Mouse (Mus musculus): Measurements from ENCODE around the gene Krtap7-1. TPM values are rescaled to one million over a fixed set of nuclear protein-coding genes. Genes with fewer than 3 reads are reported as not detected.
A peak's percentile ranks its signal among the peaks of the same experiment; 100 is the strongest.

Gene Krtap7-1
- polyA plus RNA-seq, 1 experiment from 2014 or later: not detected

DNA sequence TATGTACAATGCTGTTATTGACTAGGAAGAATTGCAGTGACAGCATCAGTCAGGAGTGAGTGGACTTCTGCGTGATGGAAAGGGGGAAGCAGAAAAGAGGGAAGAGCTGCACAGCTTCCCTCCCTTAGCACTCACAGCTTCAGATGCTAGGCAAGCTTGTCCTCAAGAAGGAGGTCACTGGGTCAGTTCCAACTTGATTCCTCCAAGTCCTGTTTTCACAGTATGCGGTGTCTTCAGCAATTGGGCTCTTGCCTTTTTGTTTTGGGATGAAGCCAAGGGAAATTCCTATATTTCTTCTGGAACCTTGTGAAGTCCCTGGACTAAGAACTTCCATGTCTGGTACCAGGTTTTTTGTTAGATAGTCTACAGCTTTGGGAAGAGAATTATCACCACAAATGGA lies 4.6 kb downstream of the Krtap7-1 start:
- ATAC-seq (ENCODE audit: insufficient number of reproducible peaks, low FRiP score): no peak
- Histone ChIP-seq H3K36me3 (no peaks in the 10 kb centered on the region), H3K4me2 (no peak overlapping the region), H3K4me3 (no peak overlapping the region), H3K27me3 (replicated peaks) (no peaks in the 10 kb centered on the region), H3K9ac (no peak overlapping the region), H3K9me3 (replicated peaks) (no peaks in the 10 kb centered on the region), H3K27ac (ENCODE audit: poor library complexity, severe bottlenecking) (no peak overlapping the region), H3K4me1 (replicated peaks) (no peaks in the 10 kb centered on the region)
- WGBS: 73% methylated on average over 2 of the region's 2 CpGs

DNA sequence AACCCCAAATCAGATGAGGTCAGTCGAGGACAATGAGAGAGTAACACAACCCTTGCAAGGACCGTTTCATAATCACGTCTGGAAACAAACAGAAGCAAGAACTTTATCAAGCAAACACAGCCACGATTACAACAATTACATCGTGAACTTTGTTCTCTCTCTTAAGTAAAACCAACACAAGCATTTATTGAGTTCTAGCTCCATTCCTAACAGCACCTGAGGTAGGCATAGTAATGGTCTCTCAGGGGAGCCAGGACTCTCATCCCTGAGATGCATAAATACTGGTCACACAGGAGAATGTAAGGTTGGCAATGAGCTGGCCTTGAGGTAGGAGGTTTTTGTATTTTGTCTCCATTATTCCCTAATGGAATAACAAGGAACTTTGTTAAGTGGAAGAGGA lies 6.3 kb downstream of the Krtap7-1 start:
- Histone ChIP-seq H3K9me3 (replicated peaks) (no peaks in the 10 kb centered on the region), H3K4me3 (no peak overlapping the region), H3K27me3 (replicated peaks) (no peaks in the 10 kb centered on the region), H3K9ac (no peak overlapping the region), H3K4me2 (no peak overlapping the region), H3K4me1 (replicated peaks) (no peaks in the 10 kb centered on the region), H3K36me3 (no peaks in the 10 kb centered on the region), H3K27ac (ENCODE audit: poor library complexity, severe bottlenecking) (no peak overlapping the region)
- 59% methylated on average over 5 of the region's 5 CpGs for WGBS
- no peak for ATAC-seq (ENCODE audit: insufficient number of reproducible peaks, low FRiP score)

DNA sequence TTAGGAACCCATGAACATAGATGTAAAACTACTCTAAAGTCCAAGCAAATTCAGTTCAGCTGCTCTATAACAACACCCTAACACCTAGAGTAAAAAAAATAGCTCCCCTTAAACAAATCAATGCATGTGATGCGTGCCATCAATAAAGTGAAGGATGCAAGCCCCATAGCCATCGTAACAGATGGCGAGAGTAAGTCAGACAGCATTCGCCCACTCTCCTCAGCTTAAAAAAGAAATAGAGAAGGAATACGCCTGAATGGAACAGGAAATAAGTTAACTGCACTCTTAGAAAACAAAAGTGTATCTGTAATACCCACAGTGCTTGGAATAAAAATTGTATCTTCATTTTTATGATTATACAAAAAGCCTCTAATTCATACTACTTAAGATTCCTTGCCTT lies 11.1 kb downstream of the Krtap7-1 start:
- no peaks in the 10 kb centered on the region for H3K27me3 ChIP-seq (replicated peaks)
- H3K36me3 ChIP-seq: no peaks in the 10 kb centered on the region
- no peak overlapping the region for H3K9ac ChIP-seq
- 88% methylated on average over 5 of the region's 5 CpGs for WGBS
- H3K9me3 ChIP-seq (replicated peaks): no peaks in the 10 kb centered on the region
- H3K27ac ChIP-seq (ENCODE audit: poor library complexity, severe bottlenecking): no peak overlapping the region
- H3K4me1 ChIP-seq (replicated peaks): no peaks in the 10 kb centered on the region
- no peak for ATAC-seq (ENCODE audit: insufficient number of reproducible peaks, low FRiP score)
- no peak overlapping the region for H3K4me3 ChIP-seq
- H3K4me2 ChIP-seq: no peak overlapping the region

DNA sequence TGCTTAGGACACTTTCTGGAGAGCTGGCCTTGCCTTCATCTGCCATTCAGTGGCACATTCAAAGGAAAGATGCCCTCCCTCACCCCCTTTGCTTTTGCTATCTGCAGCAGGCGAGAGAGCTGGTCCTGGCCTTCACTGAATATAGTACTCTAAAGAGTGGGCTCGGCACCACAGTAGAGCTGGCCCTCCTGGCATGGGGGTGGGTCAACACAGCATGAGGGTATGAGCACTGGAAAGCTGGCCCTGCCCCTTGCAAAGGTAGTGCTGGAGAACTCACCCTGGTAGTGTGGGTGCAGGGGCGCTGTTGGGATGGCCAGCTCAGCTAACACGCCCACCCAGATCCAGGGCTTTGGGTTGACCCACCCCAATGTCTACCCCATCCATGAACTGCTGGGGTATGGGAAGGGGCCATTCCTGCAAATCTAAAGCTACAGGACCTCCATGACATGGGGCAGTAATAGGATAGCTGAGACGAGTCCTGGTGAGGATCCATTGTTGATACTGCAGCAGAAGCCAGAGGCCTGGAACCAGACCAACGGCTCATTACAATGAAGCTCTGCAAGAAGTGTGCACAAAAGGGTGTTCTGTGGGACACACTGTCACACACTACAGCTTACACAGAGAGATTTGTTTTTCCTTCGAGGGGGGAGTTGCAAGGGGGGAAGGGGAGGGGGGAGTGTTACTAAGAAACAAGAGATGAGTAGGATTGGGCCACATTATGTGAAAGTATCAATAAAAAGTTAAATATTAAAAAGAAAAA lies 12.5 kb downstream of the Krtap7-1 start:
- WGBS: 82% methylated on average over 7 of the region's 7 CpGs
- H3K27ac ChIP-seq (ENCODE audit: poor library complexity, severe bottlenecking): no peak overlapping the region
- H3K9ac ChIP-seq: no peak overlapping the region
- H3K4me3 ChIP-seq: no peak overlapping the region
- ATAC-seq (ENCODE audit: insufficient number of reproducible peaks, low FRiP score): peak; percentile 29; the same call in 1 of the 2 replicates
- H3K36me3 ChIP-seq: no peaks in the 10 kb centered on the region
- H3K27me3 ChIP-seq (replicated peaks): no peaks in the 10 kb centered on the region
- no peaks in the 10 kb centered on the region for H3K4me1 ChIP-seq (replicated peaks)
- H3K4me2 ChIP-seq: no peak overlapping the region
- no peaks in the 10 kb centered on the region for H3K9me3 ChIP-seq (replicated peaks)

DNA sequence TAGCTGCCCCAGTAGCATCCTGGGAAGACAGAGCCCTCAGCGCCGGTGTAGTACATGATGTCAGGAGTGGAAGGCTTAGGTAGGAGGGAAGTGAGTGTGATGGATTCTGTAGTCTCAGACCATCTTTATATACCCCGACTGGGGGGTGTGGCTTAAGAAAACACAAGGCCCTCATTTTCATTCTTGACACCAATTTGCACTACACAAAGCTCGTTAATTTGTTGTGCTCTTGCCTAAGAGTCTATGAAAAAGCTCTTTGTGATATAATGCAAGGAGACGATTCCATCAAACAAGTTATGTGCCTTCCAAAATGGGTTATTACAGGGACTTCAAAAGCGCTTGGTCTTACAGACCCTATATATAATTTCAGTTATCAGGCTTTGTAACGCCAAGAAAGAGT lies 20.3 kb downstream of the Krtap7-1 start, which contains the start of gene Krtap8-1:
Gene Krtap8-1, minus strand, starts transcription at position 101 of the 400 bp plus-strand sequence.
- H3K9ac ChIP-seq: no peak within 1 kb of the TSS
- H3K4me2 ChIP-seq: no peak within 1 kb of the TSS
- H3K27ac ChIP-seq (ENCODE audit: poor library complexity, severe bottlenecking): no peak within 1 kb of the TSS
- no peaks in the 10 kb centered on the region for H3K36me3 ChIP-seq
- ATAC-seq (ENCODE audit: insufficient number of reproducible peaks, low FRiP score): no peak
- no peaks in the 10 kb centered on the region for H3K27me3 ChIP-seq (replicated peaks)
- no peaks in the 10 kb centered on the region for H3K9me3 ChIP-seq (replicated peaks)
- H3K4me1 ChIP-seq (replicated peaks): no peaks in the 10 kb centered on the region
- no peak within 1 kb of the TSS for H3K4me3 ChIP-seq
- 81% methylated on average over 7 of the region's 7 CpGs for WGBS

DNA sequence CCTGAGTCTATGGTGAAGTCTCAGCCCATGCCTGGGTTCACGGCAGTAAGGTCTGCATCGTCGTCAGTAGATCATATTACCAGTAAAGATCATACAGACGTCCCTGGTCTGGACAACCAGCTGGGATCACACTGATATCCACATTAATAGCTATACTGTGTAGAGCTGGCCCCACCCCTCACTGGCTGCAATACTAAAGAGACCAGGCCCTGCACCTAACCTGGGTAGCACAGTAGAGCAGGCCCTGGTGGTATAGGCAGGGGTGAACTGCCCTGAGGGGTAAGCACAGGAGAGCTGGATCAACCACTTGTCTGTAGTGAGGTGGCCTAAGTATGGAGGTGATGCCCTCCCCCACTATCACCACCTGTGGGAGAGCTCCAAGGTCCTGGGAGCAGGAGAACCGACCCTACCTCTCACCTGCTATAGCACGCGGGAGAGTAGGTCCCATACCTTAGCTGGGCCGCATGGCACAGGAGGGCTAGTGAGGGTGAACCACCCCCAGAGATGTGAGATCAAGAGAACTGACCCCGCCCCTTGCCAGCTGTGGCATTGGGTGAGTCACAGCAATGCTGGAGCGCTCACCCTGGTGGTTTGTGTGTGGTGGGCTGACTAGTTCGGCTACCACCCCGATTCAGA lies 30.3 kb downstream of the Krtap7-1 start:
- ATAC-seq (ENCODE audit: insufficient number of reproducible peaks, low FRiP score): no peak
- WGBS: 80% methylated on average over 12 of the region's 12 CpGs
- H3K27ac ChIP-seq (ENCODE audit: poor library complexity, severe bottlenecking): no peak overlapping the region

DNA sequence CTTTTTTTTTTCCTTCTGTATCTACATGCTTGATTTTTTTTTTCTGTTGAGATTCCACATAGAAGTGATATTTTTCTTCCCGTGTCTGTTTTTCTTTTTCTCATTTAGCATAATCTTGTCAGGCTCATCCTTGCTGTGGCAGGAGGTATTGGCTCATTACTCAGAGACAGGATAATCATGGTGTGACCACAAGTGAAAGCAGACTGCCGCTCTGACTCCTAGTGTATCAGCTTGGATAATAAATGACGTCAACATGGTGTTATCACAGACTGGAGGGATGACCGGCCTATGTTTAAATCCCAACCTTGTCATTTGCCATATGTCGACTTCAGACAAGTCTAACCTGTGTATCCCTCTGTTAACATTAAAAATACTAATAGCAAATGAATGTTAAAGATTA lies 46.9 kb downstream of the Krtap7-1 start:
- H3K4me1 ChIP-seq (replicated peaks): no peaks in the 10 kb centered on the region
- no peak overlapping the region for H3K9ac ChIP-seq
- ATAC-seq (ENCODE audit: insufficient number of reproducible peaks, low FRiP score): no peak
- H3K9me3 ChIP-seq (replicated peaks): no peaks in the 10 kb centered on the region
- no peak overlapping the region for H3K27ac ChIP-seq (ENCODE audit: poor library complexity, severe bottlenecking)
- WGBS: 48% methylated on average over 5 of the region's 5 CpGs
- H3K4me2 ChIP-seq: no peak overlapping the region
- H3K27me3 ChIP-seq (replicated peaks): no peaks in the 10 kb centered on the region
- no peaks in the 10 kb centered on the region for H3K36me3 ChIP-seq
- no peak overlapping the region for H3K4me3 ChIP-seq

More for the DNA sequence above, 30.3 kb downstream of the Krtap7-1 start:
- Histone ChIP-seq H3K4me2 (no peak overlapping the region), H3K9ac (no peak overlapping the region), H3K9me3 (replicated peaks) (no peaks in the 10 kb centered on the region), H3K36me3 (no peaks in the 10 kb centered on the region), H3K4me1 (replicated peaks) (no peaks in the 10 kb centered on the region), H3K4me3 (no peak overlapping the region), H3K27me3 (replicated peaks) (no peaks in the 10 kb centered on the region)

Other genes starting within 250 kb of the Krtap7-1 start
- gene Krtap21-1, start 104.5 kb downstream of the Krtap7-1 start, polyA plus RNA-seq (2016; fragmentation: Nextera tagmentation; extraction: Ambion mirVana): not detected in 2 replicates
- gene Krtap6-2, start 88.2 kb downstream of the Krtap7-1 start, polyA plus RNA-seq (2016; fragmentation: Nextera tagmentation; extraction: Ambion mirVana): not detected in 2 replicates
- not detected in 2 replicates for gene Krtap8-1, start 20.4 kb downstream of the Krtap7-1 start, polyA plus RNA-seq (2016; fragmentation: Nextera tagmentation; extraction: Ambion mirVana)
- gene Krtap11-1, start 62.9 kb upstream of the Krtap7-1 start, polyA plus RNA-seq (2016; fragmentation: Nextera tagmentation; extraction: Ambion mirVana): not detected in 2 replicates